Mouse (Mus musculus): ENCODE data around the gene Pax2. TPM values are rescaled to one million over a fixed set of nuclear protein-coding genes. Genes with fewer than 3 reads are reported as not detected.
A peak's percentile ranks its signal among the peaks of the same experiment; 100 is the strongest.

The Pax2 gene
- polyA plus RNA-seq, 1 experiment from 2014 or later: not detected

DNA sequence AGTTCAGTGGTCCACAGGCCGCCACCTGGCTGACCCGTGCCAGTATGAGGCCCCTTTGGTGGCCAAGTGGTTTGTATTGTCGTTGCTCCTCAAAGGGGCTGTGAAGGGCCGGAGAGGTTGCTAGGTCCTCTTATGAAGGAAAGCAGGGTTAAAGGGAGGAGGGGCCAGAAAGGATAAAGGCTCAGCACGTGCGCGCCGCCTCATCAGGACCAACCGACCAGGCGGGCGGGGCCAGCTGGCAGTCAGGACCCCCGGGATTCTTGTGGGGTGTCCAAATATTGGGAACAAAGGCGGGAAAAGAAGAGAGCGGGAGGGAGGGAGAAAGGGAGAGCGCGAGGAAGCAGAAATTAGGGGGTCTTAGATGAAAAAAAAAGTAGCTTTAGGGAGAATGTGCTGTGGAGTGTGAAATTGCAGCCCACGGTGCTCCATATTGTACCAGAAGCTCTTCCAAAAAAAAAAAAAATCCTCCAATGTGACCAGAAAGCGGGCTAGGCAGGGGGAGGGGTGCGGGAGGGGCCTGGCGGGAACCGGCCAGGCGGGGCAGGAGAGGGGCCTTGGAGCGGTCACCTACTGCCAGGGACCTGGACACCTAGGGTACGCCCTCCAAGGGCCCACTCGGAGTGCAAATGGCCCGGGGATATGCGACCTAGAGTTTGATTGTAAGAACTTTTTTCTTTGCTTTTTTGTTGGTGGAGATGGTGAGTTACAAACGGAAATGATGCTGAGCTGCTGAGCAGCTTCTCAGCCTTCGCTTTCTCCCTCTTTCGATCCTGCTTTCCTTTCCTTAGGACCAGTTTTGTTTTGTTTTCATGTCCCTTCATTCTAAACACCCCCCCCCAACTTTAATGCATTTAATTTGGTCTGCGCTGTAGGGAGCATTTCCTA is 3.5 kb upstream of the Pax2 start:
- WGBS (ENCODE audit: insufficient replicate concordance): under 1% methylated on average over 31 of the region's 31 CpGs
- no peak overlapping the region for H3K4me3 ChIP-seq (ENCODE audit: low read depth, low read length)

DNA sequence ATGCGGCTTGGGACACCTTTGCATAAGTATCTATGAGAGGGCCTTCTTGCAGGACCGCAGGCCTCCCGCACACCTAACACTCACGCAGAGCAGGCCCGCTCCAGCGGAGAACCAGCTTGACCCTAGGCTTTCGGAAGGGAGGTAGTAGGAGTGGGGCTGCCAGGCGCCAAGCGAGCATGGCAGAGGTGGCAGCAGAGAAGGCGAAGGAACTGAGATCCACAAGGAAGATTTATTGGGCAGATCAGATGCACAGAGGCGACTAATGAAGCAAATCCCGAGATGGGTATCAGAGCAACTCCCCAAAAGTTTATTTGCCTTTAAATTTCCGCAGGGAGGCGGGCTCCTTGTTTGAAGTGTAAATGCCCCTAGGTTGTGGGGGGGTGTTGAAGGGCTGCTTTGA is 2.5 kb upstream of the Pax2 start:
- no peaks in the 10 kb centered on the region for H3K9me3 ChIP-seq (replicated peaks; ENCODE audit: control insufficient read depth, low read length)
- H3K4me3 ChIP-seq (ENCODE audit: low read depth, low read length): no peak overlapping the region; the same call in 1 of the 2 replicates
- H3K4me1 ChIP-seq (ENCODE audit: control insufficient read depth, insufficient read depth, low read length): peaks cover 18% of the 10 kb centered on the region
- no peak overlapping the region for H3K9ac ChIP-seq (ENCODE audit: low read depth, low read length)
- no peaks in the 10 kb centered on the region for H3K36me3 ChIP-seq (ENCODE audit: control insufficient read depth, insufficient read depth, low read length)
- peaks cover 99% of the 10 kb centered on the region for H3K27me3 ChIP-seq (ENCODE audit: control insufficient read depth, insufficient read depth, low read length)
- H3K4me2 ChIP-seq: no peak overlapping the region
- no peak overlapping the region for H3K27ac ChIP-seq (ENCODE audit: low read depth, low read length)
- no peak for ATAC-seq (replicated peaks; ENCODE audit: insufficient number of reproducible peaks, low FRiP score, low TSS enrichment)
- 3% methylated on average over 14 of the region's 14 CpGs for WGBS (ENCODE audit: insufficient replicate concordance)

More for the DNA sequence above, 3.5 kb upstream of the Pax2 start:
- Histone ChIP-seq H3K36me3 (ENCODE audit: control insufficient read depth, insufficient read depth, low read length) (no peaks in the 10 kb centered on the region), H3K27me3 (ENCODE audit: control insufficient read depth, insufficient read depth, low read length) (peaks cover 100% of the 10 kb centered on the region), H3K9me3 (replicated peaks; ENCODE audit: control insufficient read depth, low read length) (no peaks in the 10 kb centered on the region), H3K27ac (ENCODE audit: low read depth, low read length) (no peak overlapping the region), H3K9ac (ENCODE audit: low read depth, low read length) (no peak overlapping the region), H3K4me1 (ENCODE audit: control insufficient read depth, insufficient read depth, low read length) (peaks cover 18% of the 10 kb centered on the region), H3K4me2 (no peak overlapping the region)
- no peak for ATAC-seq (replicated peaks; ENCODE audit: insufficient number of reproducible peaks, low FRiP score, low TSS enrichment)

GRCm38 (mm10) chr19:44754461-44755377 is 1.1 kb upstream of the Pax2 start:
- no peak overlapping the region for H3K27ac ChIP-seq (ENCODE audit: low read depth, low read length)
- peaks cover 96% of the 10 kb centered on the region for H3K27me3 ChIP-seq (ENCODE audit: control insufficient read depth, insufficient read depth, low read length)
- no peaks in the 10 kb centered on the region for H3K9me3 ChIP-seq (replicated peaks; ENCODE audit: control insufficient read depth, low read length)
- H3K4me1 ChIP-seq (ENCODE audit: control insufficient read depth, insufficient read depth, low read length): peaks cover 23% of the 10 kb centered on the region
- WGBS (ENCODE audit: insufficient replicate concordance): under 1% methylated on average over 16 of the region's 16 CpGs
- ATAC-seq (replicated peaks; ENCODE audit: insufficient number of reproducible peaks, low FRiP score, low TSS enrichment): no peak
- no peaks in the 10 kb centered on the region for H3K36me3 ChIP-seq (ENCODE audit: control insufficient read depth, insufficient read depth, low read length)
- H3K4me2 ChIP-seq: peak overlapping the region; percentile 59; the same call in 1 of the 2 replicates
- H3K9ac ChIP-seq (ENCODE audit: low read depth, low read length): no peak overlapping the region
- H3K4me3 ChIP-seq (ENCODE audit: low read depth, low read length): no peak overlapping the region

GRCm38 (mm10) chr19:44755378-44755692 is 510 bp upstream of the Pax2 start:
- Histone ChIP-seq H3K9ac (ENCODE audit: low read depth, low read length) (no peak overlapping the region), H3K36me3 (ENCODE audit: control insufficient read depth, insufficient read depth, low read length) (no peaks in the 10 kb centered on the region), H3K27ac (ENCODE audit: low read depth, low read length) (no peak overlapping the region), H3K4me2 (peak overlapping the region; percentile 59), H3K9me3 (replicated peaks; ENCODE audit: control insufficient read depth, low read length) (no peaks in the 10 kb centered on the region), H3K27me3 (ENCODE audit: control insufficient read depth, insufficient read depth, low read length) (peaks cover 93% of the 10 kb centered on the region), H3K4me3 (ENCODE audit: low read depth, low read length) (peak overlapping the region; percentile 41; the same call in 1 of the 2 replicates), H3K4me1 (ENCODE audit: control insufficient read depth, insufficient read depth, low read length) (peaks cover 23% of the 10 kb centered on the region)
- WGBS (ENCODE audit: insufficient replicate concordance): 0% methylated on average over 13 of the region's 13 CpGs
- no peak for ATAC-seq (replicated peaks; ENCODE audit: insufficient number of reproducible peaks, low FRiP score, low TSS enrichment)

DNA sequence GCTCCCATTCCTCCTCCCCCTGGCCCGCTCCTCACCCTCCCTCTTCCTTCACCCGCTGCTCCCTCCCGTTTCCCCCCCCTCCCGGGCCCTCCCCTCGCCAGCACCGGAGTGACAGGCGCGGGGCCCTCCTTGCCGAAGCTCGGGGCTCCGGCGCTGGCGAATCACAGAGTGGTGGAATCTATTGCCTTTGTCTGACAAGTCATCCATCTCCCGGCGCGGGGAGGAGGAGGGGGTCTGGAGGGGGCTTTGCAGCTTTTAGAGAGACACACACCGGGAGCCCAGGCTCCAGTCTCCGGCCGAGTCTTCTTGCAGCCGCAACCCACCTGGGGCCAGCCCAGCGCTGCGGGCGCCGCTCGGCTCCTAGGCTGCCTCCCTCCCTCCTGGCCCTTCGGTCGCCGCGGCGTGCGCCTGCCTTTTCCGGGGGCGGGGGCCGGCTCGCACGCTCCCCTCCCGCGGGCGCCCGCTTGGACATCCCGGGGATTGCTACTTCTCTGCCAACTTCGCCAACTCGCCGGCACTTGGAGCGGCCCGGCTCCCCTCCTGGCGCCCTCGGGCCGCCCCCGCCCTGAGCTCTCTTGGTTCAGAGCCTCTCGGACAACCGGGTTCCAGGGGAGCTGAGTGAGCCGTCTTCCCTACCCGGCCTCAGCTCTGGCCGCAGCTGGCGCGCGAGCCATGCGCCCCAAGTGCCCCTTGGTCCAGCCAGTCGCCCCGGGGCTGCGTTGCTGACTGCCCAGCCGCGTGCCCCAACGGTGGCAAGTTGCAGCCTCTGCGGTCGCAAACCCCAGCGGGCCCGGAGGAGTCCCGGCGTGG is 781 bp downstream of the Pax2 start:
- H3K27me3 ChIP-seq (ENCODE audit: control insufficient read depth, insufficient read depth, low read length): peaks cover 93% of the 10 kb centered on the region
- H3K36me3 ChIP-seq (ENCODE audit: control insufficient read depth, insufficient read depth, low read length): no peaks in the 10 kb centered on the region
- no peaks in the 10 kb centered on the region for H3K9me3 ChIP-seq (replicated peaks; ENCODE audit: control insufficient read depth, low read length)
- peaks cover 23% of the 10 kb centered on the region for H3K4me1 ChIP-seq (ENCODE audit: control insufficient read depth, insufficient read depth, low read length)
- no peak for ATAC-seq (replicated peaks; ENCODE audit: insufficient number of reproducible peaks, low FRiP score, low TSS enrichment)
- H3K27ac ChIP-seq (ENCODE audit: low read depth, low read length): no peak overlapping the region
- H3K9ac ChIP-seq (ENCODE audit: low read depth, low read length): no peak overlapping the region
- H3K4me2 ChIP-seq: peak overlapping the region; percentile 59
- under 1% methylated on average over 59 of the region's 71 CpGs for WGBS (ENCODE audit: insufficient replicate concordance)
- H3K4me3 ChIP-seq (ENCODE audit: low read depth, low read length): peak overlapping the region; percentile 41

DNA sequence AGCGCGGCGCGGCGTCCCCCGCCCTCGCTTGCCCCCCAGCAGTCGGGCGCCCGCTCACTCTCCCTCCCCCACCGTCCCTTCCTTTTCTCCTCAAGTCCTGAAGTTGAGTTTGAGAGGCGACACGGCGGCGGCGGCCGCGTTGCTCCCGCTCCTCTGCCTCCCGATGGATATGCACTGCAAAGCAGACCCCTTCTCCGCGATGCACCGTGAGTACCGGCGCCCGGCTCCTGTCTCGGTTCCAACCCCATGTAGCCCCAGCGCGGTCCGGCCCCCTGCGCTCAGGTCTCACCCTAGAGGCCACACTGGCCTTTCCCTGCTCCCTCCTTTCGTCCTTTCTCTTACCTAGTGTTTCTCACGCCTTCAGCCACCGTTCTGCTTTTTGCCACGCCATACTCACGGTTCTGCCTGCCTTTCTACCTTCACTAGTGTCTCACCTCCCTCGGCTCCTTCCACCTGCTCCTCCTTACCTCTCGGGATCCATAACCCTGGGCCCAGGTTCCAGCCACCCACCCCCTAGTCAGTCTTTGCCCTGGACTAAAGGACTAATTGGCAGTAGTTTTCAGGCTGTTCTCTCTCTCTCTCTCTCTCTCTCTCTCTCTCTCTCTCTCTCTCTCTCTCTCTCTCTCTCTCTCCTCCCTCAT is 1.5 kb downstream of the Pax2 start:
- Histone ChIP-seq H3K9me3 (replicated peaks; ENCODE audit: control insufficient read depth, low read length) (no peaks in the 10 kb centered on the region), H3K27me3 (ENCODE audit: control insufficient read depth, insufficient read depth, low read length) (peaks cover 93% of the 10 kb centered on the region), H3K4me2 (peak overlapping the region; percentile 59), H3K4me3 (ENCODE audit: low read depth, low read length) (peak overlapping the region; percentile 41), H3K4me1 (ENCODE audit: control insufficient read depth, insufficient read depth, low read length) (peaks cover 23% of the 10 kb centered on the region), H3K9ac (ENCODE audit: low read depth, low read length) (no peak overlapping the region), H3K36me3 (ENCODE audit: control insufficient read depth, insufficient read depth, low read length) (no peaks in the 10 kb centered on the region), H3K27ac (ENCODE audit: low read depth, low read length) (no peak overlapping the region)
- ATAC-seq (replicated peaks; ENCODE audit: insufficient number of reproducible peaks, low FRiP score, low TSS enrichment): no peak
- WGBS (ENCODE audit: insufficient replicate concordance): 0% methylated on average over 38 of the region's 38 CpGs

DNA sequence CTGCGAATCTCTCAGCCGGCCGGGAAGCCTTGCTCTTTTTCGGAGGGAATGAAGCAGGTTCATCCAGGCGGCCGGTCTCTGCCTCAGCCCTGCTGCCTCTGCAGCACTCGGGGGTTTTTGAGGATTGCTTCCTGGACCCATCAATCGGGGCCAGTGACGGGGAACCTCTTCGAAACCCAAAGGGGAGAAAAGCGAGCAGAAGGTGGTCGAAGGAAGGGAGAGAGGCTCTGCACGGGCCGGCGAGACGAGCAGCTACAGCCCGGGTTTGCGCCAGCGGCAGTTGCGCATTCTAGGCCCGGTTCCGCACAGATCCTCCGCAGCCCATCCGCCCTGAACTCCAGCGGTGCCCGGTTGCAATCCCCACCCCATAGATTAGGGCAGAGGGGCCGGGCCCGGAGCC is 3.0 kb downstream of the Pax2 start:
- H3K4me3 ChIP-seq (ENCODE audit: low read depth, low read length): 0 out of 2 replicates have a peak overlapping the region, but pooled peaks have one; percentile 8
- ATAC-seq (replicated peaks; ENCODE audit: insufficient number of reproducible peaks, low FRiP score, low TSS enrichment): no peak

More for the DNA sequence above, 3.0 kb downstream of the Pax2 start:
- Histone ChIP-seq H3K9me3 (replicated peaks; ENCODE audit: control insufficient read depth, low read length) (no peaks in the 10 kb centered on the region), H3K9ac (ENCODE audit: low read depth, low read length) (no peak overlapping the region), H3K27ac (ENCODE audit: low read depth, low read length) (no peak overlapping the region), H3K4me2 (peak overlapping the region; percentile 16), H3K36me3 (ENCODE audit: control insufficient read depth, insufficient read depth, low read length) (no peaks in the 10 kb centered on the region), H3K4me1 (ENCODE audit: control insufficient read depth, insufficient read depth, low read length) (peaks cover 23% of the 10 kb centered on the region), H3K27me3 (ENCODE audit: control insufficient read depth, insufficient read depth, low read length) (peaks cover 93% of the 10 kb centered on the region)
- WGBS (ENCODE audit: insufficient replicate concordance): 1% methylated on average over 28 of the region's 28 CpGs
